Mouse (Mus musculus) cerebral cortex, adult 2 months (tissue): ENCODE data around the gene Olfr520.

Source experiments
- WGBS: fragments of 180-500 bp; shearing (Covaris S2); methylation state at CpG from one replicate; pipeline ENCODE4 v1.1.7; 2018; 5-methylcytosine and 5-hydroxymethylcytosine counted together

Gene Olfr520

GRCm38 (mm10) chr7:99712431-99712830 is 17.6 kb upstream of the Olfr520 start:
- 91% methylated on average over 4 of the region's 4 CpGs for WGBS

- 91% methylated on average over 2 of the region's 2 CpGs for WGBS
Observed at GRCm38 (mm10) chr7:99716536-99716935, 13.5 kb upstream of the Olfr520 start.

GRCm38 (mm10) chr7:99734612-99735011 is 4.5 kb downstream of the Olfr520 start:
- WGBS = 94% methylated on average over 2 of the region's 2 CpGs

GRCm38 (mm10) chr7:99735491-99735890 is 5.4 kb downstream of the Olfr520 start:
- WGBS = 94% methylated on average over 9 of the region's 9 CpGs

GRCm38 (mm10) chr7:99739276-99739675 is 9.2 kb downstream of the Olfr520 start:
- WGBS = 45% methylated on average over 9 of the region's 9 CpGs

- whole genome bisulfite sequencing = 100% methylated on average over 2 of the region's 2 CpGs
Observed at GRCm38 (mm10) chr7:99763207-99763606, 33.1 kb downstream of the Olfr520 start, which contains the start of gene Olfr521. Gene Olfr521, plus strand, starts transcription at chr7:99763507.

GRCm38 (mm10) chr7:99781385-99781784 is 51.3 kb downstream of the Olfr520 start:
- 55% methylated on average over 5 of the region's 5 CpGs for WGBS

GRCm38 (mm10) chr7:99781916-99782315 is 51.8 kb downstream of the Olfr520 start:
- 78% methylated on average over 2 of the region's 2 CpGs for WGBS

- 54% methylated on average over 7 of the region's 7 CpGs for WGBS
Observed at GRCm38 (mm10) chr7:99783421-99783820, 53.3 kb downstream of the Olfr520 start.

GRCm38 (mm10) chr7:99785553-99785952 is 55.5 kb downstream of the Olfr520 start:
- 87% methylated on average over 3 of the region's 3 CpGs for WGBS
